Mouse (Mus musculus) liver, embryonic 14.5 days (tissue): ENCODE results near the gene Snai1. TPM values are rescaled to one million over a fixed set of nuclear protein-coding genes. Genes with fewer than 3 reads are reported as not detected.

Experiments used
- ATAC-seq: fragments of 200-750 bp; cut with Nextera tagmentation; 2 replicates; pipeline ENCODE4 v1.8.0; 2017; ENCODE audit warnings: moderate number of reproducible peaks, mild to moderate bottlenecking, moderate library complexity; ENCODE audit not compliant: insufficient read depth
- DNase-seq, 3 experiments: peaks; one replicate each; pipeline ENCODE4 v3.0.0-alpha.2; 2012 to 2013; ENCODE audit warnings: low read depth in 3 of 3, low spot score in 3 of 3
- H3K27ac ChIP-seq: fragments of 300-500 bp; sonication (generic); 2 replicates; pipeline ENCODE4 v1.5.1; 2014; ENCODE audit warnings: moderate library complexity, mild to moderate bottlenecking, control low read depth, inconsistent platforms
- H3K27me3 ChIP-seq: fragments of 300-500 bp; sonication (generic); 2 replicates; pipeline ENCODE4 v1.6.1; 2014; ENCODE audit warnings: mild to moderate bottlenecking, low read length, moderate library complexity; ENCODE audit not compliant: control insufficient read depth, insufficient read depth
- H3K36me3 ChIP-seq: fragments of 300-500 bp; sonication (generic); replicated peaks from 2 replicates; pipeline ENCODE4 v1.6.1; 2014; ENCODE audit warnings: low read depth; ENCODE audit not compliant: control insufficient read depth, insufficient read depth
- H3K4me1 ChIP-seq, 2 experiments: fragments of 200-500 bp in 1 of 2; fragments of 300-500 bp in 1 of 2; sonication (generic) in 1 of 2; replicated peaks; 2 replicates each; pipeline ENCODE4 v1.6.1; 2012 to 2014; ENCODE audit warnings: antibody characterized with exemption in 1 of 2, inconsistent platforms in 1 of 2, low read length in 1 of 2; ENCODE audit not compliant: control insufficient read depth in 2 of 2, insufficient read depth in 2 of 2
- H3K4me2 ChIP-seq: fragments of 300-500 bp; sonication (generic); 2 replicates; pipeline ENCODE4 v1.6.1; 2014; ENCODE audit warnings: low read depth, mild to moderate bottlenecking, control low read depth, moderate library complexity
- H3K4me3 ChIP-seq, 2 experiments: fragments of 200-500 bp in 1 of 2; fragments of 300-500 bp in 1 of 2; sonication (generic) in 1 of 2; 2 replicates each; pipeline ENCODE4 v1.5.1; 2012 to 2014; ENCODE audit warnings: low read depth in 2 of 2, low read length in 2 of 2, mild to moderate bottlenecking in 2 of 2, control low read depth in 1 of 2, inconsistent platforms in 1 of 2, moderate library complexity in 1 of 2; ENCODE audit not compliant: insufficient read depth in 1 of 2
- H3K9ac ChIP-seq: fragments of 300-500 bp; sonication (generic); replicated peaks from 2 replicates; pipeline ENCODE4 v1.6.1; 2014; ENCODE audit warnings: mild to moderate bottlenecking, control low read depth, moderate library complexity
- H3K9me3 ChIP-seq: fragments of 300-500 bp; sonication (generic); 2 replicates; pipeline ENCODE4 v1.6.1; 2016; ENCODE audit warnings: low read length, mixed read lengths; ENCODE audit not compliant: control insufficient read depth
- CTCF ChIP-seq: IDR thresholded peaks from 2 replicates; pipeline ENCODE4 v1.5.1; 2016; ENCODE audit warnings: antibody characterized with exemption, low read depth, control low read depth
- EP300 ChIP-seq: IDR thresholded peaks from 2 replicates; pipeline ENCODE4 v1.6.1; 2016; ENCODE audit warnings: antibody characterized with exemption, low read depth
- WGBS: fragments of 180-500 bp; shearing (Covaris S2); extraction: QIAGEN DNeasy Blood & Tissue Kit; methylation state at CpG from one replicate; pipeline ENCODE4 v1.1.7; 2014; ENCODE audit not compliant: insufficient replicate concordance; 5-methylcytosine and 5-hydroxymethylcytosine counted together
- polyA plus RNA-seq, 2 experiments: library from polyadenylated mRNA; depleted of rRNA in 1 of 2; stranded (reverse) in 1 of 2; unstranded in 1 of 2; fragments of >200 nt; fragmentation: Nextera tagmentation in 1 of 2; extraction: Ambion mirVana in 1 of 2; gene quantifications; 2 replicates each; pipeline versions ENCODE4 v1.2.1 to v1.2.3; 2012 to 2014

Snai1 gene
- polyA plus RNA-seq, 2 experiments: 1.1 to 2.2 TPM

- peaks cover 34% of the 10 kb centered on the region for H3K27me3 ChIP-seq
- H3K4me3 ChIP-seq: no peak overlapping the region
- 41% methylated on average over 6 of the region's 6 CpGs for WGBS
- no peak overlapping the region for H3K27ac ChIP-seq
- H3K9me3 ChIP-seq: no peaks in the 10 kb centered on the region
- DNase-seq: no peak
- ATAC-seq: no peak
- H3K9ac ChIP-seq: no peak overlapping the region
- TF ChIP-seq CTCF (no peak), EP300 (no peak)
- no peaks in the 10 kb centered on the region for H3K36me3 ChIP-seq
- H3K4me1 ChIP-seq: peaks cover 0 to 9% of the 10 kb centered on the region in 2 experiments; a peak in 1 of 4 replicates
- H3K4me2 ChIP-seq: no peak overlapping the region
Observed at GRCm38 (mm10) chr2:167541324-167541723, 3.3 kb downstream of the Snai1 start.

- Histone ChIP-seq H3K27ac (no peak overlapping the region), H3K27me3 (peaks cover 30% of the 10 kb centered on the region), H3K4me1 (peaks cover 0 to 9% of the 10 kb centered on the region in 2 experiments; a peak in 1 of 4 replicates), H3K4me2 (no peak overlapping the region), H3K9ac (no peak overlapping the region), H3K9me3 (no peaks in the 10 kb centered on the region), H3K36me3 (no peaks in the 10 kb centered on the region), H3K4me3 (no peak overlapping the region)
- ATAC-seq (no peak), DNase-seq (no peak)
- 70% methylated on average over 12 of the region's 12 CpGs for WGBS
- TF ChIP-seq CTCF (no peak), EP300 (no peak)
Observed at GRCm38 (mm10) chr2:167541761-167542160, 3.8 kb downstream of the Snai1 start.

- H3K27ac ChIP-seq: no peak overlapping the region
- WGBS: 51% methylated on average over 4 of the region's 4 CpGs
- no peak overlapping the region for H3K4me2 ChIP-seq
Observed at GRCm38 (mm10) chr2:167542361-167542760, 4.4 kb downstream of the Snai1 start.

GRCm38 (mm10) chr2:167543121-167544003 lies 5.4 kb downstream of the Snai1 start:
- no peak for DNase-seq
- H3K9ac ChIP-seq: no peak overlapping the region

More at GRCm38 (mm10) chr2:167542361-167542760, 4.4 kb downstream of the Snai1 start:
- no peak overlapping the region for H3K9ac ChIP-seq
- TF ChIP-seq CTCF: no peak
- no peak for TF ChIP-seq EP300
- ATAC-seq (no peak), DNase-seq (no peak)
- no peak overlapping the region for H3K4me3 ChIP-seq
- H3K27me3 ChIP-seq: peaks cover 24% of the 10 kb centered on the region
- no peaks in the 10 kb centered on the region for H3K9me3 ChIP-seq
- peaks cover 0 to 5% of the 10 kb centered on the region in 2 experiments; a peak in 1 of 4 replicates for H3K4me1 ChIP-seq
- H3K36me3 ChIP-seq: no peaks in the 10 kb centered on the region

GRCm38 (mm10) chr2:167544004-167544356 lies 6.0 kb downstream of the Snai1 start:
- DNase-seq: no peak
- Histone ChIP-seq H3K9ac (no peak overlapping the region), H3K4me3 (no peak overlapping the region), H3K4me2 (no peak overlapping the region), H3K27me3 (peaks cover 8% of the 10 kb centered on the region), H3K27ac (no peak overlapping the region), H3K9me3 (no peaks in the 10 kb centered on the region), H3K36me3 (no peaks in the 10 kb centered on the region), H3K4me1 (0 out of 4 replicates have a peak, but pooled peaks cover 0 to 2% of the 10 kb centered on the region in 2 experiments)
- no peak for ATAC-seq
- TF ChIP-seq EP300 (no peak), CTCF (no peak)
- 46% methylated on average over 4 of the region's 4 CpGs for whole genome bisulfite sequencing

More at GRCm38 (mm10) chr2:167543121-167544003, 5.4 kb downstream of the Snai1 start:
- Histone ChIP-seq H3K4me3 (no peak overlapping the region), H3K36me3 (no peaks in the 10 kb centered on the region), H3K4me2 (no peak overlapping the region), H3K4me1 (0 out of 4 replicates have a peak, but pooled peaks cover 0 to 2% of the 10 kb centered on the region in 2 experiments), H3K27ac (no peak overlapping the region), H3K27me3 (peaks cover 14% of the 10 kb centered on the region), H3K9me3 (no peaks in the 10 kb centered on the region)
- WGBS: 41% methylated on average over 16 of the region's 16 CpGs
- no peak for ATAC-seq
- TF ChIP-seq CTCF: no peak
- TF ChIP-seq EP300: no peak
